Mouse (Mus musculus) embryonic stem cell, embryonic (primary cell): Measurements from ENCODE around the gene Pbrm1.

Source experiments
- CTCF ChIA-PET, 4 experiments: fragments of 300-600 bp in 2 of 4; fragments of 350-600 bp in 2 of 4; sonication (Branson Sonifier 250); formaldehyde crosslinking; loops; one replicate each; lab custom pipeline; 2022; ENCODE audit warnings: inconsistent platforms in 2 of 4; lab: Charles Lee
- POLR2A ChIA-PET, 4 experiments: fragments of 300-600 bp in 2 of 4; fragments of 350-600 bp in 2 of 4; sonication (Branson Sonifier 250); formaldehyde crosslinking; loops; one replicate each; lab custom pipeline; 2022; ENCODE audit warnings: antibody characterized with exemption in 4 of 4, inconsistent platforms in 1 of 4; lab: Charles Lee

Pbrm1 gene

DNA sequence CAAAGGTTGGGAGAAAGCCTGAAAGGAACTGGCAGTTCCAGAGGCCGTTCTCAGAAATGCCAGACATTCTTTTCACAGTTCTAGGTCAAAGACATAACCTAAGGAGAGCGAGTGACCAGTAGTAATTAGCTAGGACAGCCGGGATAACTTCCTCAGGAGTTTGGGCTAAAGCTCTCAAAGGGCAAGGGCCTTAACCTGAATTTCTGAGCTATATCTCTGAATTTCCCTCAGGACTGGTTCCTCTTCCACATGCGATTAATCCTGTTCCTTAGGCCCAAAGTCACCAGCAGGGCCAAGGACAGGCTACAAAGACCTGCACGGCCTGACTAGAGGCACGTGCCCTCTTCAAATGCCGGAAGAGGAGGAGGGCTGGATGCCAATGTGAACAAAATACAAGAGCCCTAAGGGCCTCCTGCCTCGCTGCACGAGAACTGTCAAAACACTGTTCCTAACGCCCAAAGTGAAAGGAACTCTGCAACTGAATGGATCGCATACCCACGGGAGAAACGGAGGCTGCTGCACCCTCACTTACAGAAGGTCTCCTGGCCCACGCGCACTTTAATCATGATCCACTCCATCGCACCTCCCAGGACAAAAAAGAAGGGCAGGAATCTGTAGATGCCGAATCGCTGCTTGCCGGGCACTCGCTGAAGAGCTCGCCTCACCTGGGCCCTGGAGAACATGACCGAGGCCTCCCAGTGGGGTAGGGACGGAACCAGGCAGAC is 109.3 kb downstream of the Pbrm1 start:
- POLR2A ChIA-PET, result interaction anchor here (0.5 to 3.2 kb wide), 22 partner anchors 9 to 731 kb away, joined by 3 to 14 read pairs (median 4); partner anchors contain the start of genes Nek4 (in 1 of the 4), Sema3g (in 1 of the 4), Spcs1 (in 1 of the 4) and Tmem110 (in 1 of the 4)
- CTCF ChIA-PET, result interaction anchor here in 2 of 4 experiments (0.6 to 1.6 kb wide), 5 partner anchors 10 to 89 kb away, joined by 3 to 5 read pairs (median 3); no protein-coding TSS in a partner anchor

GRCm38 (mm10) chr14:31128826-31129219 is 109.9 kb downstream of the Pbrm1 start, which contains the start of gene Smim4:
Gene Smim4, minus strand, starts transcription at chr14:31128956.
- POLR2A ChIA-PET, result interaction anchor here in 2 of 4 experiments (0.7 to 3.2 kb wide), 15 partner anchors 10 to 185 kb away, joined by 3 to 14 read pairs (median 4); partner anchors contain the start of genes Nek4 (in 1 of the 2) and Spcs1 (in 1 of the 2)
- CTCF ChIA-PET, result interaction anchor here in 3 of 4 experiments (0.6 to 1.6 kb wide), 6 partner anchors 11 to 90 kb away, joined by 3 to 5 read pairs (median 3); no protein-coding TSS in a partner anchor

- CTCF ChIA-PET, result interaction anchor here in 3 of 4 experiments (0.6 to 1.6 kb wide), 4 partner anchors 29 to 105 kb away, joined by 3 to 4 read pairs (median 3); no protein-coding TSS in a partner anchor
- POLR2A ChIA-PET, result interaction anchor here in 3 of 4 experiments (0.6 to 3.2 kb wide), 20 partner anchors 10 to 770 kb away, joined by 3 to 14 read pairs (median 4); partner anchors contain the start of genes Gnl3 (in 1 of the 3), Nek4 (in 1 of the 3), Pbrm1 (in 1 of the 3) and Spcs1 (in 1 of the 3)
Observed at GRCm38 (mm10) chr14:31129326-31130235, 110.6 kb downstream of the Pbrm1 start.

- ChIA-PET POLR2A (interaction anchor here in 3 of 4 experiments (0.6 to 1.3 kb wide), 12 partner anchors 9 to 769 kb away, joined by 3 to 8 read pairs (median 4); partner anchors contain the start of genes Gnl3 (in 1 of the 3) and Pbrm1 (in 1 of the 3)), CTCF (interaction anchor here in 1 of 4 experiments (0.6 to 0.7 kb wide), 2 partner anchors 28 to 104 kb away, joined by 3 to 4 read pairs; no protein-coding TSS in a partner anchor)
Observed at GRCm38 (mm10) chr14:31130236-31131220, 111.6 kb downstream of the Pbrm1 start, which contains the start of gene Nt5dc2. Gene Nt5dc2, plus strand, starts transcription at chr14:31131053.

GRCm38 (mm10) chr14:31131272-31131821 is 112.4 kb downstream of the Pbrm1 start:
- CTCF ChIA-PET, result no interaction called here
- POLR2A ChIA-PET, result interaction anchor here in 1 of 4 experiments (1.4 kb wide), 1 partner anchor 67 kb away, joined by 3 read pairs; no protein-coding TSS in a partner anchor

GRCm38 (mm10) chr14:31132031-31132430 is 113.1 kb downstream of the Pbrm1 start:
- CTCF ChIA-PET, result no interaction called here

DNA sequence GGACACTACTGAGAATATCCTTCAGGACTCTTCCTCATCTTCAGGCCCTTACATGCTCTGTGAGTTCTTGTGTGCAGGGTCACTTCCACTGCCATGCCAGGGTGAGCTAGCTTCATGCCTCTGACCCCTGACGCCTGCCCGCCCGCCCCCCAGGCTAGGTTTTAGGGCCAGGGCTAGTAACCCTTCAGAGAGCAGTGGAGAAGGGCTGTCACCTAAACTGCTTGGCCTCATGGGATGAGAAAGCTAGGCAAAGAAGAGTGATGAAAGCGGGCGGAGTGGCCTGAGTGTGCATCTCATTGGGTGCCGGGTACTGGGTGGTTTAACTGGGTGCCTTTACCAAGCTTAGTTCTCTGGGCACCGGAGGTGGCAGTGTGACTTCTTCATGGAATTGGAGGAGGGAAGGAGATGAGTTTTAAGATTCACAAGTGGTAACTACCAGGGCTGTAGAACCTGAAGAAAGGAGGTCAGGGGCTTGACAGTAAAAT is 113.6 kb downstream of the Pbrm1 start:
- POLR2A ChIA-PET, result interaction anchor here in 2 of 4 experiments (0.6 to 1.4 kb wide), 7 partner anchors 13 to 506 kb away, joined by 3 to 4 read pairs (median 3); partner anchors contain the start of gene Prkcd (in 1 of the 2)
- CTCF ChIA-PET, result no interaction called here

More at GRCm38 (mm10) chr14:31132031-31132430, 113.1 kb downstream of the Pbrm1 start:
- POLR2A ChIA-PET, result interaction anchor here in 2 of 4 experiments (0.6 to 1.4 kb wide), 2 partner anchors 15 to 66 kb away, joined by 3 to 4 read pairs; no protein-coding TSS in a partner anchor

DNA sequence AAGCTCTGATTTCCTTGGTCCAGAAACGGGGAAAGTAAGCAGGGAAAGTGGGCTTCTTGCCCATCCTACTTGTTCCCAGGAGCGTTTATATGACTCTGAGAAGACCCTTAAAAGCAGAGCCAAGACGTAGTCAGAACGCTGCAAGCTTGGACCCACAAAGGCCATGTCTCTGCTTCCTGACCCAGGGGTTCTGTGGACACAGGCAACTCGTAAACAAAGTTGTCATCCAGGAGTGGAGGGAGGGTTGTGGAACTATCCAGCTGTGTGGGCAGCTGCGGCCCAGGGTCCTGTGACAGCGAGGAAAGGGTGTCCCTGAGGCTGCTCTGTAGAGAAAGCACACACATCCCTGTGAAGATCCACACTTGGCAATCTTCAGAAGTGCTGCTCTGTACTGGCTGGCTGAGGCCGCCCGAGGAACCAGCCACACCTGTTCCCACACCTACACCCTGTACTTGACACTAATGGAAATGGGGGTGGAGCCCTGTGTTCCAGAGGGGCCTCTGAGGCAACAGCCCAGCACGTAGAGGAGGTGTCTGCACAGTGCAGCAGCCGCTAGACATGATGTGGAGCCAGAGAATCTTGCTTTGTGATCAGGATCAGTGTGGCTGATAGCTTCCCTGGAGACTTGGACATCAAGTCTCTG is 114.2 kb downstream of the Pbrm1 start:
- POLR2A ChIA-PET, result interaction anchor here in 2 of 4 experiments (0.6 to 1.4 kb wide), 6 partner anchors 13 to 507 kb away, joined by 3 to 4 read pairs (median 3); partner anchors contain the start of genes Prkcd (in 1 of the 2) and Stab1 (in 1 of the 2)
- CTCF ChIA-PET, result no interaction called here

- ChIA-PET POLR2A (interaction anchor here in 1 of 4 experiments (1.4 kb wide), 1 partner anchor 34 kb away, joined by 4 read pairs; the partner anchor contains the start of gene Stab1), CTCF (no interaction called here)
Observed at GRCm38 (mm10) chr14:31134015-31135000, 115.4 kb downstream of the Pbrm1 start.

DNA sequence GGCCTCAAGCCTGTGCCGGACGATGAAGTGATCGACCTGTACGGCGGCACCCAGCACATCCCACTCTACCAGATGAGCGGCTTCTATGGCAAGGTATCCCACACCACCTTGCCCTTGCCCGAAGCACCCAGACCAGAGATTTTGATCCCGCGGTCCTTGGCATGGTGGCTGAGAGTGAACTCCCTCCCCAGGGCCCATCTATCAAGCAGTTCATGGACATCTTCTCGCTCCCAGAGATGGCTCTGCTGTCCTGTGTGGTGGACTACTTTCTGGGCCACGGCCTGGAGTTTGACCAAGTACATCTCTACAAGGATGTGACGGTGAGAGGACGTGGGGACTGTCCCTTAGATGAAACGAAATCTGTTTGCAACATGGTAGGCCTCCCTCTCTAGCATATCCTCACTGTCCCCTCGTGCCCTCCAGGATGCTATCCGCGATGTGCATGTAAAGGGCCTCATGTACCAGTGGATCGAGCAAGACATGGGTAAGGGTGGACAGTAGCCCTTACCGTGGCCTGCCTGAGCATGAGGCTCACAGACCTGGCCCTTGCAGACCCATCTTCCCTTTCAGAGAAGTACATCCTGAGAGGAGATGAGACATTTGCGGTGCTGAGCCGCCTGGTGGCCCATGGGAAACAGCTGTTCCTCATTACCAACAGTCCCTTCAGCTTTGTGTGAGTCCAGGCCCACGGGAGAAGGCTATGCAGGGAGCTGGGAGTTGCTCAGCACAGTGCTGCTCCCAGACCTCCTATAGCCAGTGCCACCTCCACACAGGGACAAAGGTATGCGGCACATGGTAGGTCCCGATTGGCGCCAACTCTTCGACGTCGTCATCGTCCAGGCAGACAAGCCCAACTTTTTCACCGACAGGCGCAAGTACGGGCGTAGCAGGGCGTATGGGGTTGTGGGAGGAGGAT is 116.8 kb downstream of the Pbrm1 start:
- ChIA-PET CTCF (no interaction called here), POLR2A (interaction anchor here in 3 of 4 experiments (0.5 to 2.3 kb wide), 5 partner anchors 21 to 428 kb away, joined by 3 to 7 read pairs (median 4); no protein-coding TSS in a partner anchor)

DNA sequence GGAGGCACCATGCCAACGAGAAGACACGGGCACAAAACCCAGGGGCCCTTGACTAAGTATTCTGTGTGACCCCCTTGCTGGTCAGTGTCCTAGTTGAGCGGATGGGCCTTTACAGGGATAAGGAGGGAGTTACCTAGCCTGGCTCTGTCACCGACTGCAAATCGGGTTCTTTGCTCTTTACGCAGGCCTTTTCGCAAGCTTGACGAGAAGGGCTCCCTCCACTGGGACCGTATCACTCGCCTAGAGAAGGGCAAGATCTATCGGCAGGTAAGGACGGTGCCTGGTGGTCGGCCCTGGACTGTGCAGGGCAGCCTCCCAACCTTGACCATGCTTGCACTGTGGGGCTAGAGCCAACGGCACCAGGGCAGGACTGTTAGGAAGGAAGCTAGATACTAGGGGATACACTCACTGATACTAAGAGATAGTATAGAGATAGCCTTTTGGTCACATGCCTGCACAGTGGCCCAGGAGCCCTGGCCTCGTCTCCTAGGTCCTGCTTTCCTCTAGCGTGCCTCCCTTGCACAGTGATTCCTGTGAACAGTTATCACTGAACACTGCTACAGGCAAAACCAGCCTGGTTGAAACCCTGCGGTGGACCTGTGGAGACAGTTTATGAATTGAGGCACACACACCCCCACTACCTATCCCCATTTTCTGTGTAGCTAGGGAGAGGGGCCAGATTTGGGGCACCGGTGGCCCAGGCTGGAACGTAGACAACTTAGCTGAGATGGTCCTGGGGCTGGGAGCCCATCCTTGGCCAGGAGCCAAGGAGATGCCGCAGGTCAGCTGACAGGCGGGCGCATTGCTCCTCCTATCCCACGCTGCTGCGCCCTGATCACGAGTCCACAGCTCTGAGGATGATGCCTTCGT is 117.7 kb downstream of the Pbrm1 start:
- POLR2A ChIA-PET, result interaction anchor here in 2 of 4 experiments (0.8 to 2.3 kb wide), 7 partner anchors 10 to 140 kb away, joined by 3 to 7 read pairs (median 4); partner anchors contain the start of gene Stab1 (in 1 of the 2)
- CTCF ChIA-PET, result interaction anchor here in 1 of 4 experiments (1.1 kb wide), 1 partner anchor 36 kb away, joined by 3 read pairs; no protein-coding TSS in a partner anchor

GRCm38 (mm10) chr14:31137281-31137595 is 118.3 kb downstream of the Pbrm1 start:
- POLR2A ChIA-PET, result interaction anchor here in 2 of 4 experiments (0.6 to 2.3 kb wide), 9 partner anchors 9 to 1197 kb away, joined by 3 to 7 read pairs (median 4); partner anchors contain the start of gene Stab1 (in 1 of the 2)
- CTCF ChIA-PET, result interaction anchor here in 1 of 4 experiments (1.1 kb wide), 1 partner anchor 35 kb away, joined by 3 read pairs; no protein-coding TSS in a partner anchor
